Mouse (Mus musculus) urinary bladder, postnatal 25 days (tissue): ENCODE measurements around the gene Gm8300.
"Not testable (repeated sequence)": the region's sequence is repeated elsewhere in the genome, so short reads cannot be mapped to it uniquely, and the experiment has no call there.

Source experiments
- DNase-seq: peaks from one replicate; pipeline ENCODE4 v3.0.0; 2022; ENCODE audit warnings: low spot score

The Gm8300 gene

DNA sequence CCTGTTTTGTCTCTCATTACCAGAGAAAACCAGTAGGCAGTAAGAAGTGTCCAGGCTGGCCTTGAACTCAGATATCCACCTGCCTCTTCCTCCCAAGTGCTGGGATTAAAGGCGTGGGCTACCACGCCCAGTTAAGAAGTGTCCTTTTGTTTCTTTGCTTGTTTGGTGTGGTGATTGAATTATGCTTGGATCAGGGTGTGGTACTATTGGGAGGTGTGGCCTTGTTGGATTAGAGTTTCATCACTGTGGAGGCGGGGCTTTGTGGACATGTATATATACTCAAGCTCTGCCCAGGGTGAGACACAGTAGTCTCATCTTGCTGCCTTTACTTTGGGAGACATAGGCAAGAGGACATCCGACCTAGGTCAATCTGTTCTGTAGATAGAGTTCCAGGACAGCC, at the start of gene Gm8300:
TSS of gene Gm8300 (plus strand) at position 301 of the 400 bp plus-strand sequence.
- DNase-seq = not testable (repeated sequence)

GRCm38 (mm10) chr12:87464678-87465297, 49.3 kb upstream of the Gm8300 start:
- no peak for DNase-seq

DNA sequence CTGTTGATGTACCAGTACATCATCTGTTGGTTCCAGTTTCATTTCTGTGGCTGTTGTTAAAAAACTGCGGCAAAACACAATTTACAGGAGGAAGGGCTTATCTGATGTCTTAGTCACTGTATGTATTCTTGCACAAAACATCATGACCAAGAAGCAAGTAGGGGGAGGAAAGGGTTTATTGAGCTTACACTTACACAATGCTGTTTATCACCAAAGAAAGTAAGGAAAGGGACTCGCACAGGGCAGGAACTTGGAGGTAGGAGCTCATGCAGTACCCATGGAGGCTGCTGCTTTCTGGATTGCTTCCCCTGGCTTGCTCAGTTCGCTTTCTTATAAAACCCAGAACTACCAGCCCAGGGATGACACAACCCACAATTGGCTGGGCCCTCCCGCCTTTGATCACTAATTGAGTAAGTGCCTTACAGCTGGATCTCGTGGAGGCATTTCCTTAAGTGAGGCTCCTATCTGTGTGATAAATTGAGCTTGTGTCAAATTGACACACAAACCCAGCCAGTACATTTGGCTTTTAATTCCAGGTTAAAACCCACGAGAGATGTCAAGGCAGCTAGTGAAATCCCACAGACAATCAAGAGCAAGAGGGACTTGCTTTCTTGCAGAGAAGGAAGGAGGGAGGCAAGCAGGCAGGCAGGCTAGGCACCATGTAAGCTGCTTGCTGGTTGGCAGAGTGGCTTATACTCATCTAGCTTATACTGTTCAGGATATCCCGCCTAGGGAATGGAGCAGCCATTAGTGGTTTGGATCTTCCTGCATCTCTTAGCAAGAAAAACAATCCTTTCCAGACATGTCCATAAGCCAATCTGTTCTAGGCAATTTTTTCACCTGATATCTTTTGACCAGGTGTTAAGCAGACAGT, 43.6 kb upstream of the Gm8300 start:
- DNase-seq = no peak

- no peak for DNase-seq
These were observed 42.6 kb upstream of the Gm8300 start for GRCm38 (mm10) chr12:87471421-87471963.

DNA sequence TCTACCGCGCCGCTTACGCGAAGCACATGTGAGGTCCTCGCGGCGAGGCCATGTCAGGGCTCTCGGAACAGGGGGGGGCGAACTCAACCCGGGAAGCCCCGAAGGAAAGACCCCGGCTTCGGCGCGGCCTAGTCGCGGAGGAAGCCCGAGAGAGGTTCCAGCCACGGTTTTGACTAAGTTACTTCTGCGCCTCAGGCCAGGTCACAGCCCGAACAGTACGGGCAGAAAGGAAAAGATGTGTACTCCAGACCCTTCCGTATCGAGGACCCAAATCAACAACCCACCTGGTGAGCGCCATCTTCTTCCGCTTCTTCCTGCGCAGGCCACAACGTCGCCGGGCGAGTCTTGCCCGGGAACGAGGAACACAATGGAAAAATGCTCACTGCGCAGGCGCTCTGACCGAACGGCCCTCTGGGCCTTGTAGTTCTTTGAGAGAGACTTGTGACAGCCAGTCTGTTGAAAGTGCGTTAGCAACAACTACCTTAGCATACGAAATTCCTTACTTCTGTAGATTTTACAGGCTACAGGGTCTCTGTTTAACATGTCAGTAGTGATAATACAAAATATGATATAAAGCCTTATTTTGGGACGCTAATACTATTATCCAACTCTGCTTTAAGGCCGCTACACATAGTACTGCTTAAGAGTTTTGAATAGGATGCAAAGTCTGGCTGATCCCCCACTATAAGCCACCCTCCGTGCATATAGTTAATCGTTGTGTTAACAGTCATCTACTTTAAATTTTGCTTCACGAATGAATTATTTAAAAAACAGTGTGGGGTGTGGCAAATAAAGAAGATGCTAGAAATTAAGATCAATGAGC, 41.9 kb upstream of the Gm8300 start, which contains the start of gene Snw1:
TSS of gene Snw1 (minus strand) at position 311 of the 823 bp plus-strand sequence.
- DNase-seq = peak; percentile 90

DNA sequence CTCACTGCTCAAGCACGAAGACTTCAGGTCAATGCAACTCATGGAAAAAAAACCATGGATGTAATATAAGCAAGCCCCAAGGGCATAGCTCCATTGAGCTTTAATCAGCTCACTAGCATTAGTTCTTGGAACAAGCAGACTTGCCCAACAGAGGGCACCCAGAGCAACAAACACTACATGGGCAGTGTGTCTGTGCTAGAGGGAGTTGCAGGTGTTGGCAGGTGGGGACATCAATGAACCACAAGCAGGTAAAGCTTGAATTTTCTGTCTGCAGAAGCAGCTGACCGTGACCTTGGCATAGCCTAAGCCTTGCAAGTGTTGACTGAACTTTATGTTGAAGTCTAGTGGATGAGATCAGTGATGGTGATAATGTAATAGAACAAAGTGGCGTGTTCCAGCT, 39.4 kb upstream of the Gm8300 start:
- no peak for DNase-seq

GRCm38 (mm10) chr12:87482482-87482881, 31.6 kb upstream of the Gm8300 start:
- DNase-seq = not testable (repeated sequence)

GRCm38 (mm10) chr12:87488683-87489082, 25.4 kb upstream of the Gm8300 start:
- DNase-seq = not testable (repeated sequence)

DNA sequence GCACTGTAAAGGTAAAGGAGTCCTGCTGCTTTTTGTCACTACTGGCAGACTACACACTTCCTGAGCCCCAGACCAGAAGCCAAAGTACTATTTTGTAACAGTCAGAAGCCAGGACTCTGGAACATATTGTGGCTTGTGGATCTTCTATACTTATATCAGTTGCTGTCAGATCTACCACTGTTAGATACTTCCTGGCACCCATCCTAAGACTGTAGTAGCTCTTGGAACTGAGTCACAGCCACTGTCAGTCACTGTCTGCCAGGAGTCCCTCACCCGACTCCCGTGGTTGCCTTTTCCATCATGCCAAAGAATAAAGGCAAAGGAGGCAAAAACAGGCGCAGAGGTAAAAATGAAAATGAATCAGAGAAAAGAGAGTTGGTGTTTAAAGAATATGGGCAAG, 19.7 kb upstream of the Gm8300 start, which contains the start of gene Gm5788:
TSS of gene Gm5788 (plus strand) at position 301 of the 400 bp plus-strand sequence.
- not testable (repeated sequence) for DNase-seq

DNA sequence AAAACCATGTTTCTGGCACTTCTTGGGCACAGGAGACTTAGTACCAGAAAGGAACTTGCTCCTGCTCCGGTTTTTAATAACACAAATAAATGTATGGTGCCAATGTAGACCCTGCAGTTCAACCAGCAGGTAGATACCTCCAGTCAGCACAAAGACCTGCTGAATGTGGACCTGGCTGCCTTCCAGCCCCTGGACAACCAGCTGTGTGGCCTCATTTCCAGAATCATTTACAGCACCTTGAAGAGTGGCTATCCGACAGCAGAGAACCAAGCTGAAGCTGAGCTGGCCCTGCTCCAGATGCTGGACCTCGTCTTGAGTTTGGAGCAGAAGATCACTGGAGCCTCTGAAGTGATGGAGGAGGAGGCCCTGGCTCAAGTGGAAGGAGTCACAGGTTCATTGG, 5.5 kb downstream of the Gm8300 start:
- DNase-seq = not testable (repeated sequence)

DNA sequence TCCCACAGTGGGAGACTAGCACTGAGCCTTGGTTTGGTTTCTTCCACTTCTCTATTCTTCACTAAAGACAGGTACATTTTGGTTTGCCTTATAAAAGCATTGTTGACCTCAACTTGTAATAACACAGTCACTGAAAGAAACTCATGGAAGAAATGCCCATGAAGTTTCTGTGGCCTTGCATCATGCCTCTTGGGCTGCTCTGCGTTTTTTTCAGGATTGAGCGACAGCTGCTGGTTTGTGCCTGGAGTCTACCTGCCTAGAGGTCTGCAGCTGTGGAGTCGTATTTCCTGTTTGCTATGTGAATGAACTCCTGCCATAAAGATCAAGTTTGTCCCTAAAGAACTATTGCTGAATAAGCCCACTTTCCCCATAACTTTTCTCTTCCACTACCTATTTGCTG, 29.8 kb downstream of the Gm8300 start:
- no peak for DNase-seq

- not testable (repeated sequence) for DNase-seq
These were observed 36.5 kb downstream of the Gm8300 start for GRCm38 (mm10) chr12:87550628-87551027.
